Mouse (Mus musculus) limb, embryonic 11.5 days (tissue): ENCODE measurements around the gene Hpd. TPM values are rescaled to one million over a fixed set of nuclear protein-coding genes. Genes with fewer than 3 reads are reported as not detected.
A peak's percentile ranks its signal among the peaks of the same experiment; 100 is the strongest.

Experiments used
- ATAC-seq: fragments of 200-750 bp; cut with Nextera tagmentation; 2 replicates; pipeline ENCODE4 v1.8.0; 2017; ENCODE audit warnings: low read depth; ENCODE audit not compliant: insufficient number of reproducible peaks, low FRiP score, low TSS enrichment
- DNase-seq: peaks from one replicate; pipeline ENCODE4 v3.0.0-alpha.2; 2015; ENCODE audit warnings: low spot score
- H3K27ac ChIP-seq: fragments of 300-500 bp; sonication (generic); replicated peaks from 2 replicates; pipeline ENCODE4 v1.5.1; 2014; ENCODE audit warnings: low read depth, mild to moderate bottlenecking, low read length
- H3K27me3 ChIP-seq: fragments of 300-500 bp; sonication (generic); 2 replicates; pipeline ENCODE4 v1.6.1; 2014; ENCODE audit warnings: mild to moderate bottlenecking, low read length, mixed read lengths; ENCODE audit not compliant: control insufficient read depth, insufficient read depth
- H3K36me3 ChIP-seq: fragments of 300-500 bp; sonication (generic); 2 replicates; pipeline ENCODE4 v1.6.1; 2014; ENCODE audit warnings: mild to moderate bottlenecking, low read length, moderate library complexity, mixed read lengths; ENCODE audit not compliant: control insufficient read depth, insufficient read depth
- H3K4me1 ChIP-seq: fragments of 300-500 bp; sonication (generic); 2 replicates; pipeline ENCODE4 v1.6.1; 2014; ENCODE audit warnings: low read length, mixed read lengths; ENCODE audit not compliant: control insufficient read depth, insufficient read depth
- H3K4me2 ChIP-seq: fragments of 300-500 bp; sonication (generic); 2 replicates; pipeline ENCODE4 v1.6.1; 2014; ENCODE audit warnings: low read depth, mild to moderate bottlenecking, moderate library complexity; ENCODE audit not compliant: severe bottlenecking
- H3K4me3 ChIP-seq: fragments of 300-500 bp; sonication (generic); 2 replicates; pipeline ENCODE4 v1.5.1; 2014; ENCODE audit warnings: low read depth, low read length
- H3K9ac ChIP-seq: fragments of 300-500 bp; sonication (generic); 2 replicates; pipeline ENCODE4 v1.6.1; 2014; ENCODE audit warnings: mild to moderate bottlenecking, low read length
- H3K9me3 ChIP-seq: fragments of 300-500 bp; sonication (generic); 2 replicates; pipeline ENCODE4 v1.6.1; 2016; ENCODE audit warnings: low read length; ENCODE audit not compliant: control insufficient read depth
- WGBS: fragments of 180-500 bp; shearing (Covaris S2); extraction: QIAGEN DNeasy Blood & Tissue Kit; methylation state at CpG from one replicate; pipeline ENCODE4 v1.1.7; 2014; 5-methylcytosine and 5-hydroxymethylcytosine counted together
- polyA plus RNA-seq: library from polyadenylated mRNA; unstranded; fragments of >200 nt; fragmentation: Nextera tagmentation; extraction: Ambion mirVana; gene quantifications from 2 replicates; pipeline ENCODE4 v1.2.1, GENCODE M21; 2014

Gene Hpd
- polyA plus RNA-seq, 1 experiment from 2014 or later, result not detected

GRCm38 (mm10) chr5:123159866-123160265 lies 22.7 kb downstream of the Hpd start:
- Histone ChIP-seq H3K9ac (no peak overlapping the region), H3K4me1 (no peaks in the 10 kb centered on the region), H3K4me2 (no peak overlapping the region), H3K36me3 (peaks cover 48% of the 10 kb centered on the region), H3K27me3 (no peaks in the 10 kb centered on the region), H3K4me3 (no peak overlapping the region), H3K9me3 (no peaks in the 10 kb centered on the region), H3K27ac (no peak overlapping the region)
- DNase-seq (no peak), ATAC-seq (no peak)
- 92% methylated on average over 15 of the region's 15 CpGs for WGBS

- Histone ChIP-seq H3K36me3 (peaks cover 52% of the 10 kb centered on the region), H3K4me3 (no peak overlapping the region), H3K4me1 (no peaks in the 10 kb centered on the region), H3K27me3 (no peaks in the 10 kb centered on the region), H3K4me2 (no peak overlapping the region), H3K27ac (no peak overlapping the region), H3K9ac (no peak overlapping the region), H3K9me3 (no peaks in the 10 kb centered on the region)
- no peak for DNase-seq
- WGBS, result 92% methylated on average over 4 of the region's 4 CpGs
- no peak for ATAC-seq
Observed at GRCm38 (mm10) chr5:123159446-123159845, 23.1 kb downstream of the Hpd start.

- Histone ChIP-seq H3K4me3 (no peak overlapping the region), H3K9me3 (no peaks in the 10 kb centered on the region), H3K4me2 (no peak overlapping the region), H3K27ac (no peak overlapping the region), H3K27me3 (no peaks in the 10 kb centered on the region), H3K36me3 (peaks cover 47% of the 10 kb centered on the region), H3K4me1 (no peaks in the 10 kb centered on the region), H3K9ac (no peak overlapping the region)
- DNase-seq (no peak), ATAC-seq (no peak)
- 88% methylated on average over 4 of the region's 4 CpGs for WGBS
Observed at GRCm38 (mm10) chr5:123157972-123158371, 24.6 kb downstream of the Hpd start.

GRCm38 (mm10) chr5:123156763-123157162 lies 25.8 kb downstream of the Hpd start:
- Histone ChIP-seq H3K9me3 (no peaks in the 10 kb centered on the region), H3K36me3 (peaks cover 52% of the 10 kb centered on the region), H3K27me3 (no peaks in the 10 kb centered on the region), H3K4me1 (no peaks in the 10 kb centered on the region), H3K9ac (no peak overlapping the region), H3K4me3 (no peak overlapping the region), H3K27ac (no peak overlapping the region), H3K4me2 (no peak overlapping the region)
- WGBS, result 92% methylated on average over 12 of the region's 12 CpGs
- DNase-seq (no peak), ATAC-seq (no peak)

- no peak overlapping the region for H3K27ac ChIP-seq
- no peak overlapping the region for H3K4me2 ChIP-seq
- WGBS, result 64% methylated on average over 7 of the region's 7 CpGs
- DNase-seq, result peak; percentile 76
- no peak for ATAC-seq
- H3K4me1 ChIP-seq, result peaks cover 8% of the 10 kb centered on the region
- H3K9me3 ChIP-seq, result no peaks in the 10 kb centered on the region
- no peak overlapping the region for H3K4me3 ChIP-seq
- no peaks in the 10 kb centered on the region for H3K27me3 ChIP-seq
- H3K9ac ChIP-seq, result no peak overlapping the region
- peaks cover 50% of the 10 kb centered on the region for H3K36me3 ChIP-seq
Observed at GRCm38 (mm10) chr5:123155425-123155824, 27.1 kb downstream of the Hpd start.

- Histone ChIP-seq H3K36me3 (peaks cover 36% of the 10 kb centered on the region), H3K27me3 (no peaks in the 10 kb centered on the region), H3K9me3 (no peaks in the 10 kb centered on the region), H3K4me2 (no peak overlapping the region), H3K4me3 (no peak overlapping the region), H3K4me1 (peaks cover 25% of the 10 kb centered on the region), H3K9ac (no peak overlapping the region), H3K27ac (no peak overlapping the region)
- DNase-seq (no peak), ATAC-seq (no peak)
- 100% methylated on average over 1 of the region's 1 CpGs for WGBS
Observed at GRCm38 (mm10) chr5:123152901-123153300, 29.6 kb downstream of the Hpd start.

- Histone ChIP-seq H3K4me2 (no peak overlapping the region), H3K27me3 (no peaks in the 10 kb centered on the region), H3K27ac (no peak overlapping the region), H3K4me1 (peaks cover 25% of the 10 kb centered on the region), H3K4me3 (no peak overlapping the region), H3K36me3 (peaks cover 45% of the 10 kb centered on the region), H3K9me3 (no peaks in the 10 kb centered on the region), H3K9ac (no peak overlapping the region)
- ATAC-seq (no peak), DNase-seq (no peak)
- WGBS, result 94% methylated on average over 18 of the region's 19 CpGs
Observed at GRCm38 (mm10) chr5:123151707-123152362, 30.7 kb downstream of the Hpd start.

- no peak for DNase-seq
- H3K4me3 ChIP-seq, result no peak overlapping the region
- no peak for ATAC-seq
- no peak overlapping the region for H3K9ac ChIP-seq
- H3K36me3 ChIP-seq, result peaks cover 51% of the 10 kb centered on the region
- H3K27me3 ChIP-seq, result no peaks in the 10 kb centered on the region
- H3K4me1 ChIP-seq, result peaks cover 28% of the 10 kb centered on the region
- peak overlapping the region; percentile 40; the same call in 1 of the 2 replicates for H3K4me2 ChIP-seq
- 39% methylated on average over 7 of the region's 7 CpGs for WGBS
- no peak overlapping the region for H3K27ac ChIP-seq
- no peaks in the 10 kb centered on the region for H3K9me3 ChIP-seq
Observed at GRCm38 (mm10) chr5:123151077-123151476, 31.4 kb downstream of the Hpd start.

- ATAC-seq, result no peak
- WGBS, result 41% methylated on average over 7 of the region's 7 CpGs
- H3K4me1 ChIP-seq, result peaks cover 31% of the 10 kb centered on the region
- H3K27ac ChIP-seq, result no peak overlapping the region; the same call in 1 of the 2 replicates
- H3K4me3 ChIP-seq, result no peak overlapping the region
- H3K36me3 ChIP-seq, result peaks cover 51% of the 10 kb centered on the region
- H3K4me2 ChIP-seq, result peak overlapping the region; percentile 40
- H3K9me3 ChIP-seq, result no peaks in the 10 kb centered on the region
- DNase-seq, result no peak
- peak overlapping the region; percentile 4; the same call in 1 of the 2 replicates for H3K9ac ChIP-seq
- no peaks in the 10 kb centered on the region for H3K27me3 ChIP-seq
Observed at GRCm38 (mm10) chr5:123150641-123151040, 31.9 kb downstream of the Hpd start.
